Mouse (Mus musculus) MEL (cell line): ENCODE measurements around the gene Rnf24. TPM values are rescaled to one million over a fixed set of nuclear protein-coding genes. Genes with fewer than 3 reads are reported as not detected.

Experiments used
- DNase-seq: peaks from one replicate; pipeline ENCODE4 v3.0.0; 2011; ENCODE audit warnings: low read depth, low spot score
- H3K27ac ChIP-seq: 2 replicates; pipeline ENCODE4 v1.5.1; 2012; ENCODE audit warnings: low read depth, mild to moderate bottlenecking, control low read depth, low read length, moderate library complexity; ENCODE audit not compliant: control insufficient read depth
- H3K27me3 ChIP-seq, 2 experiments: fragments of 150-350 bp in 1 of 2; sonication (generic) in 1 of 2; 2 replicates each; pipeline ENCODE4 v1.6.1; 2012; ENCODE audit warnings: low read length in 2 of 2, mild to moderate bottlenecking in 2 of 2, improper control_type of control experiment in 1 of 2, moderate library complexity in 1 of 2; ENCODE audit not compliant: insufficient read depth in 2 of 2, control insufficient read depth in 1 of 2
- H3K36me3 ChIP-seq, 2 experiments: 2 replicates each; pipeline ENCODE4 v1.6.1; 2012 to 2014; ENCODE audit warnings: low read length in 2 of 2, improper control_type of control experiment in 1 of 2, inconsistent platforms in 1 of 2, mild to moderate bottlenecking in 1 of 2; ENCODE audit not compliant: insufficient read depth in 2 of 2, control insufficient read depth in 1 of 2
- H3K4me1 ChIP-seq, 2 experiments: fragments of 150-350 bp in 1 of 2; sonication (generic) in 1 of 2; 2 replicates each; pipeline ENCODE4 v1.6.1; 2012; ENCODE audit warnings: low read length in 2 of 2, improper control_type of control experiment in 1 of 2, mild to moderate bottlenecking in 1 of 2; ENCODE audit not compliant: insufficient read depth in 2 of 2, control insufficient read depth in 1 of 2
- H3K4me3 ChIP-seq, 2 experiments: fragments of 150-350 bp in 1 of 2; sonication (generic) in 1 of 2; 2 replicates each; pipeline ENCODE4 v1.5.1; 2012; ENCODE audit warnings: low read depth in 2 of 2, low read length in 2 of 2, mild to moderate bottlenecking in 2 of 2, moderate library complexity in 2 of 2, control low read depth in 1 of 2, improper control_type of control experiment in 1 of 2; ENCODE audit not compliant: control insufficient read depth in 1 of 2, insufficient read depth in 1 of 2
- H3K79me2 ChIP-seq: 2 replicates; pipeline ENCODE4 v1.6.1; 2012; ENCODE audit warnings: mild to moderate bottlenecking, low read length, moderate library complexity; ENCODE audit not compliant: control insufficient read depth, poor library complexity, insufficient read depth
- H3K9ac ChIP-seq: 2 replicates; pipeline ENCODE4 v1.6.1; 2012; ENCODE audit warnings: low read depth, mild to moderate bottlenecking, control low read depth, low read length, moderate library complexity; ENCODE audit not compliant: control insufficient read depth, poor library complexity, severe bottlenecking
- H3K9me3 ChIP-seq: fragments of 150-350 bp; sonication (generic); replicated peaks from 2 replicates; pipeline ENCODE4 v1.6.1; 2012; ENCODE audit warnings: mild to moderate bottlenecking, low read length, improper control_type of control experiment, moderate library complexity; ENCODE audit not compliant: insufficient read depth
- BHLHE40 ChIP-seq: IDR thresholded peaks from 2 replicates; pipeline ENCODE4 v1.6.1; 2012; ENCODE audit warnings: low read depth, mild to moderate bottlenecking, inconsistent platforms, low read length, improper control_type of control experiment, borderline replicate concordance
- CHD1 ChIP-seq: IDR thresholded peaks from 2 replicates; pipeline ENCODE4 v1.6.1; 2012; ENCODE audit warnings: low read depth, mild to moderate bottlenecking, inconsistent platforms, low read length, improper control_type of control experiment
- CTCF ChIP-seq, 3 experiments: IDR thresholded peaks in 2 of 3; conservative IDR thresholded peaks in 1 of 3; 2 replicates each; pipeline ENCODE4 v1.5.1; 2011 to 2012; ENCODE audit warnings: low read length in 3 of 3, low read depth in 2 of 3, mild to moderate bottlenecking in 2 of 3, improper control_type of control experiment in 1 of 3, inconsistent platforms in 1 of 3, mixed read lengths in 1 of 3, moderate library complexity in 1 of 3; ENCODE audit not compliant: control insufficient read depth in 1 of 3, insufficient read depth in 1 of 3, poor library complexity in 1 of 3, severe bottlenecking in 1 of 3
- ELF1 ChIP-seq: IDR thresholded peaks from 2 replicates; pipeline ENCODE4 v1.6.1; 2014; ENCODE audit warnings: low read depth, mild to moderate bottlenecking, inconsistent platforms, low read length, improper control_type of control experiment, moderate library complexity
- ETS1 ChIP-seq: IDR thresholded peaks from 2 replicates; pipeline ENCODE4 v1.6.1; 2012; ENCODE audit warnings: low read depth, mild to moderate bottlenecking, inconsistent platforms, low read length, improper control_type of control experiment, moderate library complexity
- GATA1 ChIP-seq: IDR thresholded peaks from 2 replicates; pipeline ENCODE4 v1.6.1; 2011; ENCODE audit warnings: low read depth, low read length, improper control_type of control experiment
- JUND ChIP-seq: IDR thresholded peaks from 2 replicates; pipeline ENCODE4 v1.6.1; 2011; ENCODE audit warnings: low read depth, mild to moderate bottlenecking, improper control_type of control experiment, low read length
- MAFK ChIP-seq: IDR thresholded peaks from 2 replicates; pipeline ENCODE4 v1.6.1; 2011; ENCODE audit warnings: low read depth, mild to moderate bottlenecking, low read length, improper control_type of control experiment, borderline replicate concordance
- MAX ChIP-seq: IDR thresholded peaks from 2 replicates; pipeline ENCODE4 v1.6.1; 2011; ENCODE audit warnings: low read length, improper control_type of control experiment
- MAZ ChIP-seq: IDR thresholded peaks from 2 replicates; pipeline ENCODE4 v1.6.1; 2012; ENCODE audit warnings: low read depth, mild to moderate bottlenecking, inconsistent platforms, low read length, improper control_type of control experiment
- MEF2A ChIP-seq: IDR thresholded peaks from 2 replicates; pipeline ENCODE4 v1.6.1; 2014; ENCODE audit warnings: low read depth, mild to moderate bottlenecking, inconsistent platforms, low read length, improper control_type of control experiment; ENCODE audit not compliant: poor library complexity, insufficient replicate concordance, severe bottlenecking; ENCODE audit errors: extremely low read depth
- MXI1 ChIP-seq: IDR thresholded peaks from 2 replicates; pipeline ENCODE4 v1.6.1; 2011; ENCODE audit warnings: mild to moderate bottlenecking, low read depth, low read length, improper control_type of control experiment
- MYB ChIP-seq: IDR thresholded peaks from 2 replicates; pipeline ENCODE4 v1.6.1; 2011; ENCODE audit warnings: mild to moderate bottlenecking, low read depth, low read length, improper control_type of control experiment
- MYC ChIP-seq: IDR thresholded peaks from 2 replicates; pipeline ENCODE4 v1.6.1; 2011; ENCODE audit warnings: low read depth, mild to moderate bottlenecking, low read length, improper control_type of control experiment, moderate library complexity
- NRF1 ChIP-seq: IDR thresholded peaks from 2 replicates; pipeline ENCODE4 v1.6.1; 2014; ENCODE audit warnings: low read depth, mild to moderate bottlenecking, inconsistent platforms, low read length, improper control_type of control experiment, moderate library complexity; ENCODE audit not compliant: poor library complexity, insufficient read depth, severe bottlenecking
- POLR2A ChIP-seq, 2 experiments: IDR thresholded peaks; 2 replicates each; pipeline ENCODE4 v1.6.1; 2011 to 2012; ENCODE audit warnings: low read length in 2 of 2, mild to moderate bottlenecking in 2 of 2, control low read depth in 1 of 2, improper control_type of control experiment in 1 of 2, low read depth in 1 of 2, moderate library complexity in 1 of 2; ENCODE audit not compliant: control insufficient read depth in 1 of 2, insufficient read depth in 1 of 2, poor library complexity in 1 of 2
- POLR2AphosphoS2 ChIP-seq: IDR thresholded peaks from 2 replicates; pipeline ENCODE4 v1.6.1; 2011; ENCODE audit warnings: low read length, improper control_type of control experiment
- POLR2AphosphoS5 ChIP-seq: IDR thresholded peaks from 2 replicates; pipeline ENCODE4 v1.6.1; 2012; ENCODE audit warnings: low read depth, borderline replicate concordance, mild to moderate bottlenecking, inconsistent platforms, low read length, moderate library complexity, mixed read lengths
- RAD21 ChIP-seq: IDR thresholded peaks from 2 replicates; pipeline ENCODE4 v1.6.1; 2011; ENCODE audit warnings: mild to moderate bottlenecking, low read depth, low read length, improper control_type of control experiment
- RCOR1 ChIP-seq: IDR thresholded peaks from 2 replicates; pipeline ENCODE4 v1.6.1; 2012; ENCODE audit warnings: low read depth, mild to moderate bottlenecking, inconsistent platforms, low read length, improper control_type of control experiment
- SIN3A ChIP-seq: IDR thresholded peaks from 2 replicates; pipeline ENCODE4 v1.6.1; 2012; ENCODE audit warnings: low read length, improper control_type of control experiment, inconsistent platforms
- SMC3 ChIP-seq: IDR thresholded peaks from 2 replicates; pipeline ENCODE4 v1.6.1; 2011; ENCODE audit warnings: low read depth, low read length, improper control_type of control experiment
- TAL1 ChIP-seq: IDR thresholded peaks from 2 replicates; pipeline ENCODE4 v1.6.1; 2012; ENCODE audit warnings: mild to moderate bottlenecking, inconsistent platforms, low read length, moderate library complexity, mixed read lengths
- TBP ChIP-seq: IDR thresholded peaks from 2 replicates; pipeline ENCODE4 v1.8.0; 2011; ENCODE audit warnings: low read depth, low read length, improper control_type of control experiment
- TCF12 ChIP-seq: IDR thresholded peaks from 2 replicates; pipeline ENCODE4 v1.6.1; 2014; ENCODE audit warnings: low read depth, mild to moderate bottlenecking, inconsistent platforms, low read length, improper control_type of control experiment, moderate library complexity
- UBTF ChIP-seq: IDR thresholded peaks from 2 replicates; pipeline ENCODE4 v1.6.1; 2012; ENCODE audit warnings: low read depth, mild to moderate bottlenecking, inconsistent platforms, low read length, improper control_type of control experiment, moderate library complexity, borderline replicate concordance; ENCODE audit not compliant: insufficient read depth
- USF2 ChIP-seq, 2 experiments: IDR thresholded peaks; 2 replicates each; pipeline ENCODE4 v1.6.1; 2011 to 2012; ENCODE audit warnings: improper control_type of control experiment in 2 of 2, low read length in 2 of 2, borderline replicate concordance in 1 of 2, inconsistent platforms in 1 of 2, low read depth in 1 of 2, mild to moderate bottlenecking in 1 of 2; ENCODE audit not compliant: insufficient read depth in 1 of 2
- ZC3H11A ChIP-seq: IDR thresholded peaks from 2 replicates; pipeline ENCODE4 v1.6.1; 2012; ENCODE audit warnings: low read depth, mild to moderate bottlenecking, inconsistent platforms, low read length, improper control_type of control experiment
- ZKSCAN1 ChIP-seq: IDR thresholded peaks from 2 replicates; pipeline ENCODE4 v1.6.1; 2012; ENCODE audit warnings: low read depth, mild to moderate bottlenecking, inconsistent platforms, low read length, improper control_type of control experiment, moderate library complexity
- ZNF384 ChIP-seq: IDR thresholded peaks from 2 replicates; pipeline ENCODE4 v1.6.1; 2012; ENCODE audit warnings: low read depth, mild to moderate bottlenecking, inconsistent platforms, low read length, improper control_type of control experiment
- polyA plus RNA-seq, 2 experiments: library from polyadenylated mRNA; stranded (reverse) in 1 of 2; unstranded in 1 of 2; fragments of >175 nt in 1 of 2; fragments of >200 nt in 1 of 2; gene quantifications; 2 replicates each; pipeline versions ENCODE4 v1.2.1 to v1.2.4; 2012; ENCODE audit warnings: low replicate concordance in 2 of 2, low read depth in 1 of 2; ENCODE audit not compliant: insufficient read length in 2 of 2, insufficient read depth in 1 of 2, missing spikeins in 1 of 2
- total RNA-seq: library from RNA; depleted of rRNA; stranded (reverse); fragments of 300-350 nt; gene quantifications from 2 replicates; pipeline ENCODE4 v1.2.3, GENCODE M21; 2012

Rnf24 gene
- total and polyA plus RNA-seq, 3 experiments, result 0.73 to 2.9 TPM; not detected in 1

DNA sequence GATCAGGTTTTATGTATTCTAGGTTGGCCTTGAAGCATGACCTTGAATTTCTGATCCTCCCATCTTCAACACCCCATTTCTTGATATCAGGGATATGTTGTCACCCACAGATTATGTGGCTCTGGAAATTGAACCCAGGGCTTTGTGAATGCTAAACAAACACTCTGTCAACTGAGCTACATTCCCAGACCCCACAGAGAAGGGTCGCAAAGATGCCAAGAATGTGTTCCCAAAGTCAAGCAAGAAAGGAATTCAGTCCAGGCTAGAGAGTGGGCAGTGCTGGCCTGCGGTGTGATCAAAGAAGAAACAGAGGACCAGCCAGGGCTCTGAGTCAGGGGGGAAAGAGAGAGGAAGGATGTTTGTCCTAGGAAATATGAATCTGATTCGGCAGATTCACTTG lies 26.8 kb upstream of the Rnf24 start:
- no peak for DNase-seq
- TF ChIP-seq ZKSCAN1 (no peak), POLR2AphosphoS5 (no peak), CHD1 (no peak), TCF12 (no peak), ETS1 (no peak), MAZ (no peak), MYC (no peak), POLR2AphosphoS2 (no peak), SMC3 (no peak), JUND (no peak), RAD21 (no peak), TBP (no peak), ELF1 (no peak), GATA1 (no peak), CTCF (IDR thresholded peaks at IDR 0.05 in 2 of 3, conservative IDR thresholded peaks at IDR 0.05 in 1 of 3; ENCODE audit: control insufficient read depth in 1 of 3, insufficient read depth in 1 of 3, low read depth in 2 of 3, low read length in 3 of 3, poor library complexity in 1 of 3, severe bottlenecking in 1 of 3) (no peak), UBTF (no peak)
- no peak overlapping the region for H3K4me3 ChIP-seq
- H3K27ac ChIP-seq, result no peak overlapping the region
- no peaks in the 10 kb centered on the region for H3K9me3 ChIP-seq
- H3K4me1 ChIP-seq, result no peaks in the 10 kb centered on the region
- H3K36me3 ChIP-seq, result no peaks in the 10 kb centered on the region
- no peaks in the 10 kb centered on the region for H3K79me2 ChIP-seq
- H3K9ac ChIP-seq, result no peak overlapping the region
- peaks cover 3 to 11% of the 10 kb centered on the region in 2 experiments for H3K27me3 ChIP-seq

DNA sequence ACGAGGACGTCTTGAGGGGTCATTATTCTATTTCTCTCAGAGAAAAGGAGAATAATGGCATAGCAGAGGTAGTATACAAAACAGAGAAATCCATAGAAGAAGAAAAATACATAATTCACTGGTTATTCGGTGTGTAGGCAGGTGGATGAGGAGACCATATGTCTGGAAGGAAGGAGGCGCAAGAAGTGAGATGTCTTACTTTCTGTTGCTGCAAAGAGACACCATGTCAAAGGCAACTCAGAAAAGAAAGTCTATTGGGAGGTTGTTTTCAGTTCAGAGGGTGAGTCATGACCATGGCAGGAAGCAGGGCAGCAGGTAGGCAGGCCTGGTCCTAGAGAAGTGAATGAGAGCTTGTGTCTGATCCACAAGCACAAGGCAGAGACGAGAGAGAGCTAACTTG lies 26.2 kb upstream of the Rnf24 start:
- Histone ChIP-seq H3K36me3 (no peaks in the 10 kb centered on the region), H3K27me3 (peaks cover under 1 to 7% of the 10 kb centered on the region in 2 experiments), H3K4me3 (no peak overlapping the region), H3K27ac (no peak overlapping the region), H3K9ac (no peak overlapping the region), H3K4me1 (no peaks in the 10 kb centered on the region), H3K9me3 (no peaks in the 10 kb centered on the region), H3K79me2 (no peaks in the 10 kb centered on the region)
- TF ChIP-seq ZC3H11A, result no peak
- TF ChIP-seq USF2 (IDR thresholded peaks at IDR 0.05; ENCODE audit: borderline replicate concordance in 1 of 2, insufficient read depth in 1 of 2, low read depth in 1 of 2, low read length in 2 of 2), result no peak
- TF ChIP-seq UBTF, result no peak
- no peak for TF ChIP-seq TAL1
- no peak for TF ChIP-seq MEF2A
- TF ChIP-seq POLR2A (IDR thresholded peaks at IDR 0.05; ENCODE audit: control insufficient read depth in 1 of 2, insufficient read depth in 1 of 2, low read depth in 1 of 2, low read length in 2 of 2, poor library complexity in 1 of 2), result no peak
- no peak for TF ChIP-seq MAX
- no peak for TF ChIP-seq MYC
- TF ChIP-seq MAFK, result no peak
- no peak for TF ChIP-seq GATA1
- no peak for TF ChIP-seq MYB
- no peak for TF ChIP-seq MXI1
- no peak for TF ChIP-seq JUND
- TF ChIP-seq SIN3A, result no peak
- no peak for TF ChIP-seq NRF1
- no peak for TF ChIP-seq RCOR1
- no peak for TF ChIP-seq POLR2AphosphoS2
- no peak for TF ChIP-seq ZNF384
- TF ChIP-seq BHLHE40, result no peak
- DNase-seq, result no peak
